Mouse (Mus musculus): ENCODE measurements around the gene Ugt1a8. TPM values are rescaled to one million over a fixed set of nuclear protein-coding genes. Genes with fewer than 3 reads are reported as not detected.
"Not testable (repeated sequence)": the region's sequence is repeated elsewhere in the genome, so short reads cannot be mapped to it uniquely, and the experiment has no call there.

The Ugt1a8 gene
- polyA plus RNA-seq, 1 experiment = not detected

- no peak overlapping the region for H3K4me3 ChIP-seq (replicated peaks; ENCODE audit: extremely low read depth, low read depth, low read length)
- 76% methylated on average over 1 of the region's 1 CpGs for WGBS
- DNase-seq = no peak
- no peak for TF ChIP-seq POLR2A (IDR thresholded peaks at IDR 0.05; ENCODE audit: borderline replicate concordance, extremely low read depth, low read depth, low read length)
- no peaks in the 10 kb centered on the region for H3K4me1 ChIP-seq (ENCODE audit: control insufficient read depth, insufficient read depth, low read length)
Observed at GRCm38 (mm10) chr1:88081670-88082069, 5.9 kb upstream of the Ugt1a8 start.

GRCm38 (mm10) chr1:88086125-88086524 is 1.5 kb upstream of the Ugt1a8 start:
- no peak overlapping the region for H3K4me3 ChIP-seq (replicated peaks; ENCODE audit: extremely low read depth, low read depth, low read length)
- TF ChIP-seq POLR2A (IDR thresholded peaks at IDR 0.05; ENCODE audit: borderline replicate concordance, extremely low read depth, low read depth, low read length) (no peak), CTCF (IDR thresholded peaks at IDR 0.05; ENCODE audit: insufficient read depth, low read length) (no peak)
- no peaks in the 10 kb centered on the region for H3K4me1 ChIP-seq (ENCODE audit: control insufficient read depth, insufficient read depth, low read length)
- WGBS = 53% methylated on average over 1 of the region's 1 CpGs
- no peak for DNase-seq

- no peaks in the 10 kb centered on the region; the same call in 1 of the 2 replicates for H3K4me1 ChIP-seq (ENCODE audit: control insufficient read depth, insufficient read depth, low read length)
- DNase-seq = no peak
- no peak for TF ChIP-seq CTCF (IDR thresholded peaks at IDR 0.05; ENCODE audit: insufficient read depth, low read length)
- no peak for TF ChIP-seq POLR2A (IDR thresholded peaks at IDR 0.05; ENCODE audit: borderline replicate concordance, extremely low read depth, low read depth, low read length)
- no peak overlapping the region for H3K4me3 ChIP-seq (replicated peaks; ENCODE audit: extremely low read depth, low read depth, low read length)
Observed at GRCm38 (mm10) chr1:88092341-88092740, 4.7 kb downstream of the Ugt1a8 start.

GRCm38 (mm10) chr1:88094270-88094676 is 6.7 kb downstream of the Ugt1a8 start:
- H3K4me1 ChIP-seq (ENCODE audit: control insufficient read depth, insufficient read depth, low read length); H3K4me3 ChIP-seq (replicated peaks; ENCODE audit: extremely low read depth, low read depth, low read length); DNase-seq: not testable (repeated sequence)
- TF ChIP-seq CTCF (IDR thresholded peaks at IDR 0.05; ENCODE audit: insufficient read depth, low read length) = peak; percentile 41; the same call in 1 of the 2 replicates
- WGBS = 45% methylated on average over 3 of the region's 3 CpGs

GRCm38 (mm10) chr1:88094941-88095492 is 7.4 kb downstream of the Ugt1a8 start, which contains the start of gene Ugt1a7c:
Gene Ugt1a7c (plus strand): TSS chr1:88095062.
- TF ChIP-seq POLR2A (IDR thresholded peaks at IDR 0.05; ENCODE audit: borderline replicate concordance, extremely low read depth, low read depth, low read length) (no peak), CTCF (IDR thresholded peaks at IDR 0.05; ENCODE audit: insufficient read depth, low read length) (no peak)
- DNase-seq = peak; percentile 32
- peak within 1 kb of the TSS; percentile 66 for H3K4me3 ChIP-seq (replicated peaks; ENCODE audit: extremely low read depth, low read depth, low read length)
- 20% methylated on average over 10 of the region's 10 CpGs for WGBS
- H3K4me1 ChIP-seq (ENCODE audit: control insufficient read depth, insufficient read depth, low read length) = no peaks in the 10 kb centered on the region; the same call in 1 of the 2 replicates

GRCm38 (mm10) chr1:88098546-88098945 is 10.9 kb downstream of the Ugt1a8 start:
- H3K4me1 ChIP-seq (ENCODE audit: control insufficient read depth, insufficient read depth, low read length); H3K4me3 ChIP-seq (replicated peaks; ENCODE audit: extremely low read depth, low read depth, low read length); DNase-seq: not testable (repeated sequence)
- 75% methylated on average over 3 of the region's 3 CpGs for WGBS

GRCm38 (mm10) chr1:88099691-88100090 is 12.1 kb downstream of the Ugt1a8 start:
- WGBS = 67% methylated on average over 2 of the region's 2 CpGs

GRCm38 (mm10) chr1:88103019-88103418 is 15.4 kb downstream of the Ugt1a8 start, which contains the start of gene Ugt1a6b:
Gene Ugt1a6b (plus strand): TSS chr1:88103252.
- not testable (repeated sequence) for DNase-seq; H3K4me1 ChIP-seq (ENCODE audit: control insufficient read depth, insufficient read depth, low read length); H3K4me3 ChIP-seq (replicated peaks; ENCODE audit: extremely low read depth, low read depth, low read length)
- 24% methylated on average over 3 of the region's 3 CpGs for WGBS

More at GRCm38 (mm10) chr1:88099691-88100090, 12.1 kb downstream of the Ugt1a8 start:
- not testable (repeated sequence) for DNase-seq; H3K4me3 ChIP-seq (replicated peaks; ENCODE audit: extremely low read depth, low read depth, low read length); H3K4me1 ChIP-seq (ENCODE audit: control insufficient read depth, insufficient read depth, low read length)

GRCm38 (mm10) chr1:88103697-88104468 is 16.3 kb downstream of the Ugt1a8 start:
- H3K4me3 ChIP-seq (replicated peaks; ENCODE audit: extremely low read depth, low read depth, low read length); H3K4me1 ChIP-seq (ENCODE audit: control insufficient read depth, insufficient read depth, low read length); DNase-seq: not testable (repeated sequence)
- WGBS = 65% methylated on average over 4 of the region's 5 CpGs

- 92% methylated on average over 1 of the region's 1 CpGs for WGBS
- no peak for DNase-seq
Observed at GRCm38 (mm10) chr1:88104667-88105430, 17.2 kb downstream of the Ugt1a8 start.

More at GRCm38 (mm10) chr1:88104667-88105430, 17.2 kb downstream of the Ugt1a8 start:
- Histone ChIP-seq H3K4me3 (replicated peaks; ENCODE audit: extremely low read depth, low read depth, low read length) (no peak overlapping the region), H3K4me1 (ENCODE audit: control insufficient read depth, insufficient read depth, low read length) (no peaks in the 10 kb centered on the region; the same call in 1 of the 2 replicates)
- TF ChIP-seq CTCF (IDR thresholded peaks at IDR 0.05; ENCODE audit: insufficient read depth, low read length) (no peak), POLR2A (IDR thresholded peaks at IDR 0.05; ENCODE audit: borderline replicate concordance, extremely low read depth, low read depth, low read length) (no peak)
